Mouse (Mus musculus): ENCODE data around the gene Pcsk4. TPM values are rescaled to one million over a fixed set of nuclear protein-coding genes. Genes with fewer than 3 reads are reported as not detected.

Pcsk4 gene
- polyA plus RNA-seq (2012; rRNA removed), result 5.6 and 6.8 TPM in 2 replicates

DNA sequence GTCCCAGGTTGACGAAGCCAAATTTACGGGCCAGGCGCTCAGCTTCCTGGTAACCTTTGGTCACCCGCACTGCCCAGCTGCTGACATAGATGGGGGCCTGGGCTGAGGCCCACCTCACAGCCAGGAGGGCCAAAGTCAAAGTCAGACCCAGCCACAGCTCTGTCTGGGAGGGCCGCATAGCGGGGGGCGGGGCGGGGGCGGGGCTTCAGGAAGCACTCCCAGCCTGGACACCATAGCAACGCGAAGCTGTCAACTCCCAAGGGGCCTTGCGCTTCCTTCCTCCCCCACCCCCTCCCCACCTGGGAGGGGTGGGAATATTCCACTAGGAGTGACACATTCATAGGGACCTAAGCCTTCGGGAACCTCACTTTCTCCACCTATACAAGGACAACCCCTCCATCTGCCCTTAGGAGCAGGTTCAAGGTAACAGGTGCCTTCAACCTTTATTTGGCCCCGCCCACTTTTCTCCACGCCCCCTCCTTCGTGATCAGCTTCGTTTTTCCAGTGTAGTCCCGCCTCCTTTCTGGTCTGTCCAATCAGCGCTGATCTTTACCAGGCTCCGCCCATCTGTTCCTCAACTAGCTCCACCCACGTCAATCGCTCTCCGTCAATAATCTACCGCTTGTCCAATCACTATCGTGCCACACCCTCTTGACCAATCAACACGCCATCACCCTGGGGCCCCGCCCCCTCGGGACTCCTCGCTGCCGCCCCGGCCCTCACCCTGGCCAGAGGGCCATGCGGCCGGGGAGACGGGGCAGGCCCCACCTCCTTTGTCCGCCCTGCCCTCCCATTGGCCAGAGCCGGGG, at the start of gene Pcsk4, which contains the start of gene Reep6:
Gene Pcsk4 (minus strand): TSS at position 226 of the 809 bp plus-strand sequence.
Gene Reep6 (plus strand): TSS at position 681 of the 809 bp plus-strand sequence.

GRCm38 (mm10) chr10:80356001-80356682, 26.8 kb upstream of the Pcsk4 start, which contains the start of gene Plk5:
Plk5 (plus strand) TSS chr10:80356459.

DNA sequence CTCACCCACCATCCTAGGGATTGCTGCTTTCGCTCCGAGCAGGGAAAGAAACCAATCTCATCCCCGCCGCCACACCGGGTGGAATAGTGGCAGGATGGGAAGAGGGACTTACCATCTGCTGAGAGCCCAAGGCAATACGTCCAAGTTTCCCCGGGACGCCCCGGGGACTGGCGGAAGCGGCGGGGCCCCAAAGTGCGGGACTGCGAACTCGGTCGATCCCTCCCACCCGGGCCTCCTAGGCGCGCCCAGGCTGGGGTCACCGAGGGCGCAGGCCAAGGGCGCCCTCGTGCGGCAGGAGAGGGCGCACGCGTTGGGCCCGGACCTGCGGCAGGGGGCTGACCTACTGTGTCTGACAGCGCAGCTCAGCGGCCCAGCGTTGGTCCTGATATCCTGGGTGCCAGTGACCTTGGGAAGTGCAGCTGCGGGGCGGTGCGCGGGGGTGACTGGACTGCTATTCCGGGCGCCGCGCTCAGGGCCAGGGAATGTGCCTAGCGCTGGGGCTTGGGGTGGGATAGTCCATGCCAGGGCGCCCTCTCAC, 19.0 kb upstream of the Pcsk4 start, which contains the start of gene Adamtsl5:
Gene Adamtsl5 (minus strand): TSS at position 169 of the 538 bp plus-strand sequence.

DNA sequence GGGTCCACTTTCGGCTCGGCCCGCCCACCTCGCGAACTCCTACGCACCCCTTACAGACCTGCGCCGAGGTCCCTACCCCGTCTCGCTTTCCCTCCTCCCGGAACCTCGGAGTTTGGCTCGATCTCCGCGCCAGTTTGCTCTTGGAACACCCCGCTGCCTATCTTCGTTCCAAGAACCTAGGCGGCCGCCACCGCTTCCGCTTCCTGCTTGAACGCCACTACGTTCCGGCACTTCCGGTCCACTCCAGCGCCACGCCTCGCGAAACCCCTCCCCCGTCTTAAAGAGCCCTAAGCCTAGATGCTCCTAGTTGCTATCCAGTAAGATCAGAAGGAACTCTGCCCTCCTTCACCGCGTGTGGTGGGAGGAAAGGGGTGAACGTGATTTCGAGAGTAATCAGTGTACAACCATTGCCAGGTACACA, 8.9 kb downstream of the Pcsk4 start, which contains the start of gene 2310011J03Rik:
Gene 2310011J03Rik (minus strand): TSS at position 198 of the 421 bp plus-strand sequence.

DNA sequence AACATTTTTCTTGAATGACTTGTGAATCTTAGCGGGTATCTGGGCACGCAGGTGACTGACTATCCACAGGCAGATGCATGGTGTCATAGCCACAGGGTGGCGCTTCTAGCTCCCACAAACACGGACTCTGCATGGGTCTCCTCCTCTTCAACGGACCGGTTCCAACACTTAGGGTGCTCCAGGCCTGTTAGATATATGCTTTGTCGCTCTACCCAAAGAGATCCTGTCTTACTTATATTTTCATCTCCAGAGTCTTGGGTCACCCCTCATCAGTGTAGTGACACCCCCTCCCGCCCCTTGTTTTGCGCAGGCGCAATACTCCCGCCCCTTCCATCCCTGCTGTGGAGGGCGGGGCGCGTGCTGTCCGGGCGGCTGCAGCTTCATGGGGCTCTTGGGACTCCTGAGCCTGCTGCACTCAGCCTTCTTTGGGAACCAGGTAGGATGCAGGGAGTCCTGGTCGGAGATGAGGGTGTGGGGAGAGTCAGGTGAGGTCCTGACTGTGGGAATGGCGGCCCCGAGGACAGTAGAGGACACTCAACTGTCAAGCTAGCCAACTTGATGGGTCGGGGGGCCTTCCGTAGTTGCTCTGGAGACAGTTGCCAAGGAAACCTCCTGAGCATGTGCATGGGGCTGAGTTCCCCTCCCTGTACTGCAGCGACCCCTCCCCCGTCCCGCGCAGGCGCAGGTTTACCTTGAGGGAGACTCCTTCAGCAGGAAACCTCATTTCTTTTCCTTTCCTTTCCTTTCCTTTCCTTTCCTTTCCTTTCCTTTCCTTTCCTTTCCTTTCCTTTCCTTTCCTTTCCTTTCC, 33.5 kb downstream of the Pcsk4 start, which contains the start of gene Apc2:
Gene Apc2 (plus strand): TSS at position 360 of the 808 bp plus-strand sequence.

GRCm38 (mm10) chr10:80292251-80293146, 36.8 kb downstream of the Pcsk4 start, which contains the start of gene Rps15:
Rps15 (plus strand) TSS chr10:80292453.

Other genes starting within 250 kb of the Pcsk4 start
- gene Sbno2, start 223.9 kb downstream of the Pcsk4 start, polyA plus RNA-seq (2012; rRNA removed), result 8.9 and 9.8 TPM in 2 replicates
- 88.1 and 91.3 TPM in 2 replicates for gene Stk11, start 213.7 kb downstream of the Pcsk4 start, polyA plus RNA-seq (2012; rRNA removed)
- 174 and 199 TPM in 2 replicates for gene Atp5d, start 190.9 kb downstream of the Pcsk4 start, polyA plus RNA-seq (2012; rRNA removed)
- gene Cbarp, start 188.7 kb downstream of the Pcsk4 start, polyA plus RNA-seq (2012; rRNA removed), result 1.4 and 1.8 TPM in 2 replicates
- 8.2 and 9.9 TPM in 2 replicates for gene Midn, start 181.2 kb downstream of the Pcsk4 start, polyA plus RNA-seq (2012; rRNA removed)
- gene Cirbp, start 163.5 kb downstream of the Pcsk4 start, polyA plus RNA-seq (2012; rRNA removed), result 19.1 and 20.7 TPM in 2 replicates
- 8.6 TPM in 2 replicates for gene 1600002K03Rik, start 156.6 kb downstream of the Pcsk4 start, polyA plus RNA-seq (2012; rRNA removed)
- 0.37 and 0.46 TPM in 2 replicates for gene Efna2, start 150.0 kb downstream of the Pcsk4 start, polyA plus RNA-seq (2012; rRNA removed)
- gene Mum1, start 103.1 kb downstream of the Pcsk4 start, polyA plus RNA-seq (2012; rRNA removed), result 18.1 and 18.9 TPM in 2 replicates
- gene Ndufs7, start 80.4 kb downstream of the Pcsk4 start, polyA plus RNA-seq (2012; rRNA removed), result 170 and 176 TPM in 2 replicates
- 31.8 and 38.8 TPM in 2 replicates for gene Gamt, start 68.5 kb downstream of the Pcsk4 start, polyA plus RNA-seq (2012; rRNA removed)
- 77.1 and 86.4 TPM in 2 replicates for gene Dazap1, start 68.0 kb downstream of the Pcsk4 start, polyA plus RNA-seq (2012; rRNA removed)
- gene Rps15, start 37.0 kb downstream of the Pcsk4 start, polyA plus RNA-seq (2012; rRNA removed), result 2,101 and 2,143 TPM in 2 replicates
- gene Apc2, start 33.5 kb downstream of the Pcsk4 start, polyA plus RNA-seq (2012; rRNA removed), result 0.02 and 0.09 TPM in 2 replicates
- gene 2310011J03Rik, start 9.0 kb downstream of the Pcsk4 start, polyA plus RNA-seq (2012; rRNA removed), result 22.5 and 25.2 TPM in 2 replicates
- 18.7 and 23.4 TPM in 2 replicates for gene Reep6, start 455 bp upstream of the Pcsk4 start, polyA plus RNA-seq (2012; rRNA removed)
- 1.6 and 1.7 TPM in 2 replicates for gene Adamtsl5, start 18.9 kb upstream of the Pcsk4 start, polyA plus RNA-seq (2012; rRNA removed)
- 0.13 and 0.15 TPM in 2 replicates for gene Plk5, start 27.0 kb upstream of the Pcsk4 start, polyA plus RNA-seq (2012; rRNA removed)
- gene Mex3d, start 58.2 kb upstream of the Pcsk4 start, polyA plus RNA-seq (2012; rRNA removed), result 3.0 and 3.5 TPM in 2 replicates
- gene Mbd3, start 70.1 kb upstream of the Pcsk4 start, polyA plus RNA-seq (2012; rRNA removed), result 77.4 and 79.2 TPM in 2 replicates
- gene Uqcr11, start 77.3 kb upstream of the Pcsk4 start, polyA plus RNA-seq (2012; rRNA removed), result 546 and 582 TPM in 2 replicates
- gene Tcf3, start 104.1 kb upstream of the Pcsk4 start, polyA plus RNA-seq (2012; rRNA removed), result 48.7 and 53.7 TPM in 2 replicates
- 0.02 TPM in 2 replicates for gene Onecut3, start 165.3 kb upstream of the Pcsk4 start, polyA plus RNA-seq (2012; rRNA removed)
- gene Atp8b3, start 209.6 kb upstream of the Pcsk4 start, polyA plus RNA-seq (2012; rRNA removed), result 0.01 and 0.02 TPM in 2 replicates
- 16.8 and 19.0 TPM in 2 replicates for gene Rexo1, start 232.1 kb upstream of the Pcsk4 start, polyA plus RNA-seq (2012; rRNA removed)
- 12.0 and 13.6 TPM in 2 replicates for gene Klf16, start 247.8 kb upstream of the Pcsk4 start, polyA plus RNA-seq (2012; rRNA removed)